Mouse (Mus musculus) heart, postnatal 0 days (tissue): Measurements from ENCODE around the gene Tfpi2. TPM values are rescaled to one million over a fixed set of nuclear protein-coding genes. Genes with fewer than 3 reads are reported as not detected.

Source experiments
- ATAC-seq: fragments of 200-750 bp; cut with Nextera tagmentation; 2 replicates; pipeline ENCODE4 v1.8.0; 2017; ENCODE audit warnings: low read depth, moderate number of reproducible peaks, moderate library complexity; ENCODE audit not compliant: insufficient read depth
- DNase-seq: peaks from one replicate; pipeline ENCODE4 v3.0.0-alpha.2; 2016; ENCODE audit warnings: low spot score
- H3K27ac ChIP-seq: fragments of 300-500 bp; sonication (generic); 2 replicates; pipeline ENCODE4 v1.5.1; 2014; ENCODE audit warnings: low read depth, mild to moderate bottlenecking
- H3K27me3 ChIP-seq: fragments of 300-500 bp; sonication (generic); 2 replicates; pipeline ENCODE4 v1.6.1; 2014; ENCODE audit warnings: low read length, mixed read lengths; ENCODE audit not compliant: control insufficient read depth, insufficient read depth
- H3K36me3 ChIP-seq: fragments of 300-500 bp; sonication (generic); replicated peaks from 2 replicates; pipeline ENCODE4 v1.6.1; 2014; ENCODE audit warnings: low read length, mixed read lengths; ENCODE audit not compliant: control insufficient read depth, insufficient read depth
- H3K4me1 ChIP-seq: fragments of 300-500 bp; sonication (generic); 2 replicates; pipeline ENCODE4 v1.6.1; 2014; ENCODE audit warnings: antibody characterized with exemption; ENCODE audit not compliant: control insufficient read depth, insufficient read depth
- H3K4me2 ChIP-seq: fragments of 300-500 bp; sonication (generic); 2 replicates; pipeline ENCODE4 v1.6.1; 2014; ENCODE audit warnings: low read depth, mild to moderate bottlenecking, low read length, moderate library complexity
- H3K4me3 ChIP-seq: fragments of 300-500 bp; sonication (generic); 2 replicates; pipeline ENCODE4 v1.5.1; 2014; ENCODE audit warnings: low read depth, low read length
- H3K9ac ChIP-seq: fragments of 300-500 bp; sonication (generic); replicated peaks from 2 replicates; pipeline ENCODE4 v1.6.1; 2014; ENCODE audit warnings: low read depth, low read length, mixed read lengths
- H3K9me3 ChIP-seq: fragments of 300-500 bp; sonication (generic); replicated peaks from 2 replicates; pipeline ENCODE4 v1.6.1; 2016; ENCODE audit warnings: low read length; ENCODE audit not compliant: control insufficient read depth
- CTCF ChIP-seq: IDR thresholded peaks from 2 replicates; pipeline ENCODE4 v1.5.1; 2016; ENCODE audit warnings: antibody characterized with exemption, control low read depth, low read depth
- EP300 ChIP-seq: IDR thresholded peaks from 2 replicates; pipeline ENCODE4 v1.6.1; 2016; ENCODE audit warnings: antibody characterized with exemption, low read depth
- WGBS: fragments of 180-500 bp; shearing (Covaris S2); extraction: QIAGEN DNeasy Blood & Tissue Kit; methylation state at CpG from one replicate; pipeline ENCODE4 v1.1.7; 2014; 5-methylcytosine and 5-hydroxymethylcytosine counted together
- polyA plus RNA-seq: library from polyadenylated mRNA; unstranded; fragments of >200 nt; fragmentation: Nextera tagmentation; extraction: Ambion mirVana; gene quantifications from 2 replicates; pipeline ENCODE4 v1.2.1, GENCODE M21; 2015
- total RNA-seq: library from RNA; depleted of rRNA; stranded (reverse); fragments of >200 nt; gene quantifications from 2 replicates; pipeline ENCODE4 v1.2.3, GENCODE M21; 2014; ENCODE audit warnings: low replicate concordance

The Tfpi2 gene
- total and polyA plus RNA-seq, 2 experiments from 2014 or later = 4.0 to 4.2 TPM

DNA sequence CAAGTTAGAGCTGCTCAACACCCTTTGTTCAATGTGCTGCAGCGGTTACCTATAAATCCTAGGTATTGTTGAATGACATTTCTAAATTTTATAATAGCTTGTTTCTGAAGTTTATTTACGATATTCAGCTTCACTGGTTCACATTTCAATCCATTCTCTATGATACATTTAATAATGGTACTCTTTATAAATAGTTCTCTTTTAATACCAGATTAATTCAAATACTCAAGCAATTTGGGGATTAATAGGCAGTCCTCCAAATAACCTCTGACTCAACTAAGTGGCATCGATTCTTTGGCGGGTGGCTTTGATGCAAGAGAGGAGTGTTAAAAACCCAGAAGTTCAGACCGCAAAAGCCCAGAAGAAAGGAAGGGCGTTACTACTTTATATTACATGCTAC is 4.8 kb upstream of the Tfpi2 start, which contains the start of gene Gngt1:
Gene Gngt1 (plus strand): TSS at position 301 of the 400 bp plus-strand sequence.
- no peaks in the 10 kb centered on the region for H3K9me3 ChIP-seq

DNA sequence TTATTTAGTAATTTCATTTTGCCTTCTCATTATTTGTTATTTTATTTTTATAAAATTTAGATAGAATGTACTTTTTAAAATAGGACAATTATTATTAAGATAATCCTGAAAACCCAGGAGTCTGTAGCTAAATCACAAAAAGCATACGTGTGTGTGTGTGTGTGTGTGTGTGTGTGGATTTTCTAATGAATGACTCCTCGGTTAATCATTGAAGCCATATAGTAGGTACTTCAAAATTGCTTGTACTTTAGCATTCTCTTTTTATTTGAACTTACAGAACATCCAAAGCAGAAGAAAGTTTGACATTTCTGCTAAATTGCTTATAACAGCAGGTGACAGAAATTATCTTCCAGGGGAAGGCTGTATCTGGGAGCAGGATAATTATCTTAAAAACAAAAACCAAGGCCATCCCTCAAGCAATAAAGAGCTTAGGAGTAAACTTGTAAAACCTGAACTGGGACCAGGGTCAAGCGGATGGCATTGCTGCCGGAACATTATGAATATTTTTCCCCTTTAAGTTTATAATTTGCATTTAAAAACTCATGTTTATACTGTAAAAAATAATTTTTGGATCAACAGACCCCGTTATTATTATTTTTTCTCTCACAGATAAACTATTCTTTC is 5.9 kb downstream of the Tfpi2 start:
- ATAC-seq = no peak
- WGBS = 85% methylated on average over 5 of the region's 5 CpGs

More for the DNA sequence above, 4.8 kb upstream of the Tfpi2 start, which contains the start of gene Gngt1:
- DNase-seq = no peak
- TF ChIP-seq EP300 (no peak), CTCF (no peak)
- Histone ChIP-seq H3K36me3 (no peaks in the 10 kb centered on the region), H3K4me3 (no peak within 1 kb of the TSS), H3K4me2 (no peak within 1 kb of the TSS), H3K27me3 (no peaks in the 10 kb centered on the region), H3K4me1 (no peaks in the 10 kb centered on the region), H3K9ac (no peak within 1 kb of the TSS), H3K27ac (no peak within 1 kb of the TSS)
- 84% methylated on average over 6 of the region's 6 CpGs for WGBS
- ATAC-seq = no peak

DNA sequence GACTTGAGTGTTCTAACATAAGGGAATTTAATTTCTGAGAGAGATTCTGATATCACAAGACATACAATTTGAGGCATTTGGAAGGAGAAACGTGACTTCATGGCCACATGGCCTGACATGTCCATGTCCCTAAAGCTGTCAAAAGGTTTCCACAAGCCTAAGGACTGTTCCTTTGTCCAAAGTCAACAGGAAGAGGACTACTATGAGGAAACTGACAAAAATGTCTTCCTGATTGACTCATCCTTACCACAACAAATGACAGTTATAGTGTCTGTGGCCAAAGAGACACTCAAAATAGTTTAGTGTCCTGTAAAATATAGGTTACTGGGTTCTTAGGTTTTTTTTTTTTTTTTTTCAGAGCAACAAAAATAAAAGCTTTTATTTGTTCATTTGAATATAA is 15.0 kb downstream of the Tfpi2 start:
- 50% methylated on average over 1 of the region's 1 CpGs for WGBS
- H3K36me3 ChIP-seq = no peaks in the 10 kb centered on the region
- no peak overlapping the region for H3K27ac ChIP-seq
- no peak overlapping the region for H3K4me2 ChIP-seq
- H3K27me3 ChIP-seq = no peaks in the 10 kb centered on the region
- no peak for DNase-seq
- H3K4me3 ChIP-seq = no peak overlapping the region
- no peak overlapping the region for H3K9ac ChIP-seq
- no peaks in the 10 kb centered on the region for H3K9me3 ChIP-seq
- no peak for ATAC-seq
- TF ChIP-seq EP300 = no peak
- TF ChIP-seq CTCF = no peak
- H3K4me1 ChIP-seq = no peaks in the 10 kb centered on the region

More for the DNA sequence above, 5.9 kb downstream of the Tfpi2 start:
- Histone ChIP-seq H3K9me3 (no peaks in the 10 kb centered on the region), H3K9ac (no peak overlapping the region), H3K36me3 (no peaks in the 10 kb centered on the region), H3K4me2 (no peak overlapping the region), H3K4me3 (no peak overlapping the region), H3K27ac (no peak overlapping the region), H3K27me3 (no peaks in the 10 kb centered on the region), H3K4me1 (no peaks in the 10 kb centered on the region)
- TF ChIP-seq CTCF (no peak), EP300 (no peak)
- no peak for DNase-seq

DNA sequence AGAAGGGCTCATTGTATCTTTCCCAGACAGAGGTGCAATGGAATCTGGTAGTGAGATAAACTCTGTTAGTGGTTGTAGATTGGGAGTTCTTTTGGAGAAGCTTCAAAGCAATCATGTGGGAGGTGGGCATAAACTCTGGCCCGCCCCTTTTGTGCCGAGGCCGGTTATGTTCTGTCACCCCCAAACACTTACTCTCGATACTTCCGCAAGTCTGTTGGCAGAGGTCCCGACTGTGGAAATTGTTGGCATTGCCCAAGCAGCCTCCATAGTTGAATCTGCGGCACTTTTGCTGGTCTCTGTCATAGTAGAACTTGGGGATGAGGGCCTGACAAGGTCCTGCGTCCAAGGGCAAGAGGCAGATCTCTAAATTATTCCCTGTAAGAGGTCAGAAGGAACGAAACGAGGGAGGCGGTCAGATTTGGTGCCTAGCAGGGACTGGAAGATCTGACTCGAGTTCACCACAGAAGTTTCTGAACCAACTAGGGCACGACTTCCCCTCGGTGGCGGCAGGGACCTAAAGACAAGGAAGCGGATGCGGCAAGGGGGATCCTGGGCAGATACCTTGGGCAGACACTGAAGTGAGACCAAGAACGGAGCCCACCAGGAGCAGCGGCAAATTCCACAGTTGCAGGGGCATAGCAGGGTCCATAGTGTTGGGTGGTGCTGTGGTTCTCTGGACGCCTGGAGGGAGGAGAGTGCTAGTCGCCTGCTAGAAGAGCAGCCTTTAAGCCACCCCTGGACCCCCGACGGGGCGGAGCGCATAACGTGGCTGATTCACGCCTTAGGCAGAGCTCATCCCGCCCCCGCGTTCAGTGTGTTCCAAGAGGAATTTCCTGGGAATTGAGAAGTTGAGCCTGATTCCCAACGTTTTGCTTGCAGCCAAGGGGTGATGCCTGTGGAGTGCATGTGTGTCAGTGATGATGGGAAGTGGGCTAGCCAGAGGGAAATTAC is 20.8 kb downstream of the Tfpi2 start:
- ATAC-seq (peak; percentile 30; the same call in 1 of the 2 replicates), DNase-seq (peak; percentile 14)
- Histone ChIP-seq H3K27me3 (no peaks in the 10 kb centered on the region), H3K9ac (peak overlapping the region; percentile 45; the same call in 1 of the 2 replicates), H3K9me3 (no peaks in the 10 kb centered on the region), H3K4me1 (no peaks in the 10 kb centered on the region), H3K4me3 (peak overlapping the region; percentile 41), H3K36me3 (no peaks in the 10 kb centered on the region), H3K27ac (peak overlapping the region; percentile 51), H3K4me2 (peak overlapping the region; percentile 67)
- 10% methylated on average over 31 of the region's 31 CpGs for WGBS
- TF ChIP-seq EP300 = no peak
- no peak for TF ChIP-seq CTCF

DNA sequence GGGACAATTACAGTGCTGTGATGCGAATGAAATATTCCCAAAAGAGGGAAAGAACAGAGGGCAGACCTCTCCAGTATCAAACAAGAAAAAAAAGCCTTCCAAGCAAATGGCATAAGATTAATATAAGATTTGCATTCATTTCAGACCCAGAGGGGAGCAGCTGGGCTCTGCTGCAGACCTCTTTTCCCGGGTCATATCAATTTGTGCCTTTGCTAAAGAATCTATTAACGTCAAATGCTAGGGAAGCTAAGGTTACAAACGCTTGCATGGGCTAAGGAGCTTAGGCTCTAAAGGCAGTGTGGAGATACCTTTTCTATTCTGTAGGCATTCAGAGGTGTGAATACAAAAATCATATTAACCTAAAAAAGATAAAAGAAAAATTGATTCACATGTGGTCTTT is 33.8 kb downstream of the Tfpi2 start:
- no peak overlapping the region for H3K4me2 ChIP-seq
- no peaks in the 10 kb centered on the region for H3K9me3 ChIP-seq
- H3K36me3 ChIP-seq = no peaks in the 10 kb centered on the region
- H3K9ac ChIP-seq = no peak overlapping the region
- H3K27ac ChIP-seq = no peak overlapping the region
- no peak for DNase-seq
- TF ChIP-seq EP300 = no peak
- no peak for TF ChIP-seq CTCF
- no peaks in the 10 kb centered on the region for H3K4me1 ChIP-seq
- WGBS = 58% methylated on average over 4 of the region's 4 CpGs
- no peak for ATAC-seq
- no peak overlapping the region for H3K4me3 ChIP-seq
- H3K27me3 ChIP-seq = no peaks in the 10 kb centered on the region
